Mouse (Mus musculus) frontal cortex, adult (tissue): ENCODE measurements around the gene Zxdc.

Source experiments
- ATAC-seq: cut with Nextera tagmentation; 2 replicates; pipeline ENCODE4 v1.9.2; 2017; ENCODE audit warnings: mild to moderate bottlenecking, moderate library complexity, mixed read lengths; ENCODE audit not compliant: low TSS enrichment

The Zxdc gene

GRCm38 (mm10) chr6:90368976-90369724 is at the start of gene Zxdc:
Gene Zxdc, plus strand, starts transcription at chr6:90369492.
- ATAC-seq: peak; percentile 95

GRCm38 (mm10) chr6:90320429-90320828 is 48.9 kb upstream of the Zxdc start:
- no peak for ATAC-seq

- no peak for ATAC-seq
Observed at GRCm38 (mm10) chr6:90321811-90322210, 47.5 kb upstream of the Zxdc start.

- no peak for ATAC-seq
Observed at GRCm38 (mm10) chr6:90324026-90324425, 45.3 kb upstream of the Zxdc start.

- ATAC-seq: no peak
Observed at GRCm38 (mm10) chr6:90324463-90324862, 44.8 kb upstream of the Zxdc start.

- ATAC-seq: no peak
Observed at GRCm38 (mm10) chr6:90324991-90325390, 44.3 kb upstream of the Zxdc start, which contains the start of gene Chst13. Gene Chst13, minus strand, starts transcription at chr6:90325185.

- peak; percentile 65; the same call in 1 of the 2 replicates for ATAC-seq
Observed at GRCm38 (mm10) chr6:90327670-90328069, 41.6 kb upstream of the Zxdc start.

- peak; percentile 84 for ATAC-seq
Observed at GRCm38 (mm10) chr6:90329953-90330352, 39.3 kb upstream of the Zxdc start.

GRCm38 (mm10) chr6:90332561-90333425 is 36.5 kb upstream of the Zxdc start, which contains the start of gene Uroc1:
Gene Uroc1, plus strand, starts transcription at chr6:90333284.
- ATAC-seq: no peak

- ATAC-seq: no peak
Observed at GRCm38 (mm10) chr6:90334244-90334643, 35.0 kb upstream of the Zxdc start.

- ATAC-seq: no peak
Observed at GRCm38 (mm10) chr6:90342343-90342742, 26.9 kb upstream of the Zxdc start.

GRCm38 (mm10) chr6:90347183-90347582 is 22.1 kb upstream of the Zxdc start:
- ATAC-seq: no peak

GRCm38 (mm10) chr6:90348500-90348899 is 20.8 kb upstream of the Zxdc start:
- ATAC-seq: peak; percentile 85

GRCm38 (mm10) chr6:90350011-90350410 is 19.3 kb upstream of the Zxdc start:
- ATAC-seq: no peak

- no peak; the same call in 1 of the 2 replicates for ATAC-seq
Observed at GRCm38 (mm10) chr6:90358142-90358541, 11.2 kb upstream of the Zxdc start.

GRCm38 (mm10) chr6:90359445-90359844 is 9.8 kb upstream of the Zxdc start:
- no peak for ATAC-seq

GRCm38 (mm10) chr6:90360024-90360781 is 9.1 kb upstream of the Zxdc start:
- ATAC-seq: no peak

GRCm38 (mm10) chr6:90360922-90361614 is 8.2 kb upstream of the Zxdc start:
- no peak for ATAC-seq

GRCm38 (mm10) chr6:90363301-90363700 is 6.0 kb upstream of the Zxdc start:
- ATAC-seq: no peak

- peak; percentile 57 for ATAC-seq
Observed at GRCm38 (mm10) chr6:90369725-90370553, 647 bp downstream of the Zxdc start.
